Mouse (Mus musculus) lung, adult 18-20 months (tissue): ENCODE measurements around the gene Fam98a.
A peak's percentile ranks its signal among the peaks of the same experiment; 100 is the strongest.

Experiments used
- DNase-seq, 2 experiments: peaks; one replicate each; pipeline ENCODE4 v3.0.0; 2022; ENCODE audit warnings: mixed read lengths in 2 of 2

The Fam98a gene

DNA sequence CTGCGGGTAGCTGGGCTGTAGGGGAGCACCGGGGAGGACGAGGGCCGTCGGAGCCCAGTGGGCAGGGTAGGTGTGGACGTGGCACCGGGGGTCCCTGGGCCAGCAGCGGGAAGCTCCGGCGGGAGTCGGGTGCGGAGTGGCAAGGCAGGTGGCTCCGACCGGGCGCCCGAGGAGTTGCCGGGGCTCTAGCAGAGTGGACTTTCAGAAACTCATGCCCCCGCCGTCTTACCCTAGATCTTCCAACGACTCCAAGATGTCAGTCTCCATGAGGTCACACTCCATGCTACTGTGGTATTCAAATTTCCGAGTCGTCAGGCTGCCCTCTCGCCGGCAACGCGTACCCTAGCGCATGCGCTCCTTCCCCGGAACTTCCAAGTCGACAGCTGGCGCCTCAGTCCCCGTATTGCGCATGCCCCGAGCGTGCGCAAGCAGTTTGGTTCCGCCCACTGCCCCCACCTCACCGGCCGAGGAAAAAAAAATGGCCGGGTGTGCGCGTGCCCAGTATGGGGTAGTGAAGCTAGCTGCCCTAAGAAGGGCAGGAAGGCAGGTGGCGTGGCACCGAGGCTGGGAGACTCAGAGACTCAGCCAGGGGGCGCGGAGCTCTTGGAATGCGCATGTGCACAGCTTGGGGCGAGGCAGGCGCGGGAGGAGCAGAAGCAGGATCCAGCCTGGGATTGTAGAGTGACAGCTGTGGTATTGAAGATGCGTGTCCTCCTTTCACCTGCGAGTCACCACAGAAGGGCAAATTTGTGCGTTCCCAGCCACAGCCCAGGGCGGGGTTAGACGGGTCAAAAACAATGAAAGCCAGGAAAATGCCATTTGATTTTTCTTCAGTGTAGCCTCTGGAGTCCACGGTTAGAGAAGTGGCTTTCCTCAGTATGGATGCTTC lies at the start of gene Fam98a:
Gene Fam98a (minus strand): TSS at position 435 of the 889 bp plus-strand sequence.
- DNase-seq, result peak; percentile 96 to 98

DNA sequence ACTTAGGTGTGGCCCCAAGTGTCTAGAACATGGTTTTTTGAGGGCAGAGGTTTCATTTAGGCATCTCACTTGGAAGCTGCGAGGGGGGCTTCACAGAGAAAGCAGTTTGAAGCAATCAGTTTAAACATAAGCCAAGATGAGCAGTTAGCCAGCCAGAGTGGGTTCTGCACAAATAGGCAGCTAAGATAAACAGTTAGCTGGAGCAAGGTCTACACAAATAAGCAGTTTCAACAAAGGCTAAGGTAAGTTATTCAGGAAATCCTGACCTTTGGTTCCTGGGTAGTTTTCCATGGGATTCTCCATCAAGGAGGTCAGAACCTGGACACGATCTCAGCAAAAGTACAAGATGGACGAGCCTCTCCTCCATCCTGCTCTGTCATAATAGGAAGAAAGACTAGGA lies 46.9 kb upstream of the Fam98a start:
- no peak for DNase-seq

DNA sequence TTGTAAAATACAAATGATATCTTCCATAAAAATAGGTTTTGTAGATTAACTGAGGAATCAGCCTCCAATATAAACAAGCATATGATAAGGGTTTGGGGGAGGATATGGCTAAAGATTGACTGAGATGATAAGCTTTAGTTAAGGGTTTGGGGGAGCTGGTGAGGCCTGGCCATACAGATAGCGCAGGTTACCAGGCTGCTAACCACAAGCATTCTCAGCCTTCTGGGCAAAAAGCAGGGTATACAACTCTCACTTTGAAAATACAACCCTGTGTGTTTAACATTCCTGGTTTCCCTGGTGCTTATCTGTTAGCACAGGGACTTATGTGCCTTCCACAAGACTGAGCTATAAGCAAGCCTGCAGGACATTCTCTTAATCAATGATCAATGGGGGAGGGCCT lies 31.0 kb upstream of the Fam98a start:
- DNase-seq, result no peak

DNA sequence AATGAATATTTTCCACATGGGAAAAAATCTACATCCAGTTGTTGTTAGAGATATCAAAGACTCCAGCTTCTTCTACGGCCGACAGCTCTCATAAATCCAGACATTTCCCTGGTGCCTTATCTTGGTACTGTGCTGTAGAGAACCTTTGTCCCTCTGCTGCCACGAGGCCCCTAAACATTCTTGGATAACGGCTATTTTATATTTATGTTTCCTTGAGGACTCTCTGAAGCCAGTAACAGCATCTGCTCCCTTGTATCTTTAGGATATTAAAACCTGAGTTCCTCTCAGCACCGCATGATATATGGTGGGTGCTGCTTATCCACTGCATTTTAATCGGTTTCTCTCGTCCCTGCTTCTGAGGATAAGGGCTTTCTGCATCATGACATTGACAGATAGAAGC lies 23.9 kb upstream of the Fam98a start:
- DNase-seq, result no peak

DNA sequence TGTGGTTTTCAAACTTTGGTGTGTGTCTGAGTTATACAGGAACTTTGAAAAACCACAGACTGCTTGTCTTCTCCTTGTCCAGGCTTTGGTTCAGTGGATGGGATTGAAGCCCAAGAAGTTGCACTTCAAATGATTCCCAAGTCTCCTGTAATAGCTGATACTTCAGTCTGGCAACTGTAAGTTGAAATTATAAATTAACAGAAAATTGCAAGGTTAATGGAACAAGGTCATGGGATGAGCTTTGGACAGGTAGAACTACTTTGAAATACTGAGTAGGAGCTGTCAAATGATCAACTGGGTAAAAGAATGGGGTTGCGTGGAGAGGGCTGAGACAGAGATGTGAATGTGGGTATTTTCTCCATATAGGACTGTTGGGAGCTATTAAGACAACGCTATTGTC lies 6.3 kb upstream of the Fam98a start:
- no peak for DNase-seq

DNA sequence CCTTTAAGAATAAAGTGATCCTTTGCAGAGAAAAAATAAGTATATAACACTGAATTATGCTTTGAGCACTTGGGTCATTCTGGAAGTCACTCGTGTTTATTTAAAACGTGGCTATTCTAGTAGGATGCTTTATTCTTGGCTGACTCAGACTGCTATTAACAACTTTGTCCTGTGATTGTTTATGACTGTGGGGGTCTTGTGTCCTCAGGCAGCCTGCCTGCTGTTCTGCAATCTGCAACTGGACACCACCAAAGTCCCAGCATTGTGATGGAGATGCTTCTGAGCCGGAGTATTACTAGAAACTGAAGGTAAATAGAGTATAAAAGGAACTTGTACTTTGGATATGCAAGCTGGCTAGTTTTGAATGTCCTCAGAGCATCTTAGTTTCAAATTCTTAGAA lies 5.3 kb upstream of the Fam98a start:
- no peak for DNase-seq

DNA sequence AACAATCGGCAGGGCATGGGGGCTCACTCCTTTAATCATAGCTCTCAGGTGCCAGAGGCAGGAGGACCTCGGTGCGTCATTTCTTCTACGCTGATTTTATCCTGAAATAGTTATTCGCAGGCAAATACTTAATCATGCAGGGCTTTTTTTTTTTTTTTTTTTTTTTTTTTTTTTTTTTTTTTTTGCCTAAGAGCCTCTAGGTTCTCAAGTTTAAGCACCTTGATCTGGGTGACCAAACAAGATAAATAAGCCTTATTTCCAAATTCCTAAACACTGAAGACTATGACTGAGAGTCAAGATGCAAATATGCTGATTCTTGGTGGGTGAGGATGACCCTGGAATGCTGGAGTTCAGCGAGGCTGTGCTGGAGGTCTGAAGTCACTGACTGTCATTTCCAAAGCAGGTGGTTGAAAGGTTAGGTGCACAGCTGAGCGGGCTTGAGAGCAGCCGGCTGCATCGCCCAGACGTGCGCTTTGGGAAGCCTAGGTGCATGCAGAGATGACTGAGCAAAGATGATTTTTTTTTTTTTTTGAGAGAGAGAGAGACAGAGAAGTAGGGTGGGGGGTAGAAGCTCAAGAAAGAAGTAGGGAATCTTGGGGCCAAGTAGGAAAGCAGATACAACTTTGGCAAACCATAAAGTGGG lies 854 bp downstream of the Fam98a start:
- DNase-seq, result no peak

DNA sequence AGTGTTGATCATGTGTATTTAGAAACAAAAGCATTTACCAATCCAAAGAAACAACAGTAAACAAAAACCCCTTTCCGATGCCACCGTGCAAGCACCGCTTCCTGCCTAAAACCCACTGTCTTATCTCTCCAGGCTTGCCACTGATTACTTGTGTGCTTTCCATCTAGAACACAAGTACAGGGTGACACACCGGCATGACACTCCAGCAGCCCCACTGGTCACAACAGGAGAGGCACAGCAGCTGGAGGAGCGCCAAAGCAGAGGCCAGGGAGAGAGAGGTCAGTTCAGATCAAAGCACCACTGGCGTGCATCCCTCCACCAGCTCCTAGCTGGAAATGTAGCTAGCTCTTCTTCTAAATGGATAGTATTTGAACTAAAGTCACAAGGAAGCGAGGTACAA lies 7.5 kb downstream of the Fam98a start:
- DNase-seq, result no peak

- DNase-seq, result no peak
These were observed 8.3 kb downstream of the Fam98a start for GRCm38 (mm10) chr17:75543434-75543833.

- DNase-seq, result peak in 1 of 2 experiments; percentile 42
These were observed 11.9 kb downstream of the Fam98a start for GRCm38 (mm10) chr17:75539841-75540240.

- peak in 1 of 2 experiments; percentile 52 for DNase-seq
These were observed 12.6 kb downstream of the Fam98a start for GRCm38 (mm10) chr17:75539130-75539529.

GRCm38 (mm10) chr17:75538431-75538830 lies 13.3 kb downstream of the Fam98a start:
- DNase-seq, result no peak

- DNase-seq, result no peak
These were observed 14.7 kb downstream of the Fam98a start for GRCm38 (mm10) chr17:75537050-75537445.

- peak in 1 of 2 experiments; percentile 59 for DNase-seq
These were observed 15.2 kb downstream of the Fam98a start for GRCm38 (mm10) chr17:75536396-75537049.

- no peak for DNase-seq
These were observed 16.1 kb downstream of the Fam98a start for GRCm38 (mm10) chr17:75535612-75536011.

GRCm38 (mm10) chr17:75534314-75535020 lies 17.3 kb downstream of the Fam98a start:
- DNase-seq, result no peak

DNA sequence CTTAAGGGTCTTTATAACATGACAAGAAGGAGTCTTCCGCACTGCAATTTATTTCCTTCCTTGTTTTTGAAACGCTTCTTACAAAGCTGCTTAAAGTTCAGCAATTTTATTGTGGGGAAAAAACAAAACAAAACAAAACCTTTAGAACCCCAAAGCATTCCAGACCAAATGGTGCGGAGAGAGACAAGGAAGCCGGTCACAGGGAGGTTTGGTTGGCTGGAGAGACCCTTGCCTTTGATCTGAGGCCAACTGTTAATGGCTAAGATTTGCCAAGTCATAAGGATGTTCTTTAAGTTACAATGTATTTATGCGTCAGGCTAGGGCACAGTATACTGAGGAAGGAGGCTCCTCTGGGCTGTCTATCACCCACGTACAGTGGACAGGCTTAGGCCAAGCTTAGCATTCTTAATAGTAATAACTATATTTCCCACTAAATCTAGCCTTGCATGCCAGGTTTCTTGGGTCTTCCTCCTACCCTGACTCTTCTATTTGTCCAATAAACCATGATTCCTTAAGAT lies 19.2 kb downstream of the Fam98a start:
- no peak for DNase-seq

DNA sequence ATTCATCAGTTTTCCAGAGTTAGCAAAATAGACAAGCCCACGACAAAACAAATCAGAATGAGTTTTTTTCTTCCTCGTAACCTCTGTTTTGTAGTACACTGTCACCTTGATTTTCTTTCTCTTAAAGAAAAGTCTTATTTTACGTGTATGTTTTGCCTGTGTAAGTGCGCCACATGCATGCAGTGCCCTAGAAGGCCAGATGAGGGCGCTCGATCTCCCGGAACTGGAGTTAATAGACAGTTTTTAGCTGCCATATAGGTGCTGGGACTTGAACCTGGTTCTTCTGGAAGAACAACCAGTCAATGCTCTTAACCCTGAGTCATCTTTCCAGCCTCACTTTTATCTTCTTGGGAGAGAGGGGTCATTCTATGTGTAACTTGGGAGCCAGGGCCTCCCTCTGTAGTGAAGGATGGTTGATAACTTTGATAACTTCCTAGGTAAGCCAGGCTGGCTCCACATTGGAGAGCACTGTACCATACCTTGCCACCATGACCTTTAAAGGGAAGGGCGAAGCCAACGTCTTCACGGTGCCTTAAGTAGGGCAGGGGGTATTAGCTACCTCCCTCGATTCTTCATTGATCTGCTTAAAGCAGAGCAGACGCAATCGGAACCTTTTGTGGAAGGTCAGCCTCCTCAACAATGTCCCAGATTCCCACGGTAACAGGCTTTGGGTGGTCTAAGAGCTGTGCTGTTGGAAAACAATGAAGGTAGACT lies 22.4 kb downstream of the Fam98a start:
- no peak for DNase-seq

DNA sequence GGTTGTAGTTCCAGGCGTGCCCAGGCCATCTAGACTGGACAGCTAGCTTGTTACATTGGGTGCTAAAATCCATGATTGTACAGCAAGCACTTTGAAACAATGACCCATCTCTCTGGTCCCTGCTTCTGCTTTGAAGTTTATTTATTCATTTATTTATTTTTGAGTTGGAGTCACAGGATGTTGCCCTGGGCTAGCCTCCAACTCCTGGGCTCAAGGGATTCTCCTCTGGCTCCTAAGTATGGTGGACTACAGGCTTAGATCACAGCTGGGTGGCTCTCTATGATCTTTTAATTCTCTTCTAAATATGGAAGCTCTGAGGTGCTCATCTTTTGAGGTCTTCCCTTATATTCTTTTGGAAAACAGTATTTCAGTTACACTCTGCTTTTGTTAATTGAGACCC lies 25.3 kb downstream of the Fam98a start:
- DNase-seq, result no peak

DNA sequence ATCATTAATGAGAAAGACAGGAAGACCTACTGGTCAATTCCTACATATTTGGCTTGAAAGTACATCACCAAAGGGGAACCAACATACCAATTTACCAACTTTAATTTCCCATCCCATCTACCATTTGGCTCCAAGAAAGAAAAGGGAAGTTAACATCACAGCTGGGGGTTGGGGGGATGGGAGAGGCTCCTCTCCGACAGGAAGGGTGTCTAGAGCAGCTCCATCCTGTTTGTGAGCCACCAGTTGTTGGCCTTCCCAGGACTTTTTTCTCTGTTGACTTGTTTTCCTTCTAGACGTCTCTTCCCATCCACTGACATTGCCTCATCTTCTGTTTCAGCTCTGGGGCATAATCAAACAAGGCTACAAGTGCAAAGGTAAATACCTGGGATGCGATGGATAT lies 27.9 kb downstream of the Fam98a start:
- peak; percentile 29 to 56 for DNase-seq

GRCm38 (mm10) chr17:75522347-75523065 lies 29.2 kb downstream of the Fam98a start:
- DNase-seq, result peak in 1 of 2 experiments; percentile 24
